Mouse (Mus musculus): ENCODE data around the gene Ubqlnl. TPM values are rescaled to one million over a fixed set of nuclear protein-coding genes. Genes with fewer than 3 reads are reported as not detected.
A peak's percentile ranks its signal among the peaks of the same experiment; 100 is the strongest.

The Ubqlnl gene
- total RNA-seq (2021): not detected
- long read RNA-seq, experiment 1: 0 reads
- long read RNA-seq, experiment 2: 0 reads

GRCm38 (mm10) chr7:104150456-104150855 lies at the start of gene Ubqlnl:
Ubqlnl (minus strand) TSS chr7:104150556.
- no peak for DNase-seq (ENCODE audit: low spot score in 2 of 2)

DNA sequence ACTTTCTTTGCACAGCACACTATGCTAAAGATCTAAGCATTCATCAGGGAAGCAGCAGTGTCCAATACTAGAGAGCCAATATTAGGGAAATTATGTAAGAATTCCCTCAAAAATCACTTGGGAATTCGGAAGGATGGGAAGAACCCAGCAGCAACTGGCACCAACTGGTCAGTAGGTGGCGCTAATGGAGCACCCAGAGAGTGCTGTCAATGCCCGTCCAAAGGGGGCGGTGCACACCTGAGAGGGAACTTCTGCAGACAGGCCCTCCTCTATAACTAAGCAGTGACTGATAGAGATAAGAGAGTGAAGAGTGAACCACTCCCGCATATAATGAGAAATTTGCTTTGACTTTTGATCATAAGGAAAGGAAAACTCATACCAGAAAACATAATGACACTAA lies 49.5 kb upstream of the Ubqlnl start:
- peak in 1 of 2 experiments; percentile 51 for DNase-seq (ENCODE audit: low spot score in 2 of 2)

- DNase-seq (ENCODE audit: low spot score in 2 of 2): no peak
Observed at GRCm38 (mm10) chr7:104195885-104196284, 45.5 kb upstream of the Ubqlnl start, which contains the start of gene Olfr649. Olfr649 (minus strand) TSS chr7:104195985.

DNA sequence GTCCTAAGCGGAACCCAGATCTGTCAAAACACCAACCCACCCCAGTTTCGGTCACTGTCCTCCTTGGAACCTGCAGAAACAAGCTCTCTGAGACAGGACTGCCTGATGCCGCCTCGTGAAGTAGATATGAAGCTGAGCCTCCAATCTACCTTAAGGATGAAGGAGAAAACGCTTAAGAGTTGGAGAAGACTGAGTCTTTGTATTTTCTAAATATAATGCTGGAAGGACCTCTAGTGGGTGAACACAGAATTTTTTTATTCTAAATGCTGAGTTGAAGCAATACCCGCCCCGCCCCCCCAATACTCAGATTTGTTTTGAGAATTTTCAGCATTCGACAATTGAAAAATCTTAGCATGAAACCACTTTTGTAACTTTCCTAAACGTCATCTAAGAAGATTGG lies 40.9 kb upstream of the Ubqlnl start:
- DNase-seq (ENCODE audit: low spot score in 2 of 2): no peak

DNA sequence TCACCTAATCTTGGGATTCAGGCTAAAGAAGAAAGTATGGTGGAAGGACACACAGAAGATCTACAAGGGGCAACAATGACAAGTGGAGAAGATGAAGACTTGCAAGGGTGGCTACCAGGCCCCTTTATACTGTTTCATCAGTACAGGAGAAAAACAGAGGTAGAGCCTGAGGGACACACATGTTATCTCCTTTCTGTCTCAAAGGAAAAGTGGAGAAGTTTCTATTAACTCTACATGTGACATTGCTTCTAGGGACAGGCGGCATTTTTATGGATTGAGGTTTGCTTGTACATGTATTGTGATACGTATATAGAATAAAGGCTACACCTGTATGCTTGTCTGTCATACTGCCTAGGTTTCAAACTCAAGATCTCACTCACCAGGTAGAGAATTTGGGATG lies 32.9 kb upstream of the Ubqlnl start, which contains the start of gene Olfr648:
Olfr648 (minus strand) TSS at position 101 of the 400 bp plus-strand sequence.
- DNase-seq (ENCODE audit: low spot score in 2 of 2): no peak

DNA sequence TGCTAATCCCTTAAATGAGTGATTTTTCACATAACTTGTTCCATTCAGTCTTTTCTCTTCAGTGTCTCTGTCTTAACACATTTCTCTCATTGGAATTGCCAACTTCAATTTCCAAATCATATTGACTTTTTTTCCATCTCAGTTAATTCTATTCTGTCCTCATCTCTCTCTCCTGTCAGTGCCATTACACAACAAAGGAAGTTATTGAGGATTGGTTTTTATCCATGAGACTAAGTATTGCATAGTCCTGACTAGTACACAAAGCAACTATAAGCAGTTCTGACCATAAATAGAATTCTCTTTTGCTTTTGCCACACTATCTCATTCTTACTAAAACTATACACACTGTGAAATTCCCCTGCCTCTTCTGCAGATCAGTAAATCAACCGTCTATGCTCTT lies 28.7 kb upstream of the Ubqlnl start:
- DNase-seq (ENCODE audit: low spot score in 2 of 2): no peak

GRCm38 (mm10) chr7:104178422-104179054 lies 28.2 kb upstream of the Ubqlnl start:
- no peak for DNase-seq (ENCODE audit: low spot score in 2 of 2)

GRCm38 (mm10) chr7:104175085-104175484 lies 24.7 kb upstream of the Ubqlnl start:
- DNase-seq (ENCODE audit: low spot score in 2 of 2): no peak

GRCm38 (mm10) chr7:104169634-104170204 lies 19.4 kb upstream of the Ubqlnl start:
- DNase-seq (ENCODE audit: low spot score in 2 of 2): no peak

DNA sequence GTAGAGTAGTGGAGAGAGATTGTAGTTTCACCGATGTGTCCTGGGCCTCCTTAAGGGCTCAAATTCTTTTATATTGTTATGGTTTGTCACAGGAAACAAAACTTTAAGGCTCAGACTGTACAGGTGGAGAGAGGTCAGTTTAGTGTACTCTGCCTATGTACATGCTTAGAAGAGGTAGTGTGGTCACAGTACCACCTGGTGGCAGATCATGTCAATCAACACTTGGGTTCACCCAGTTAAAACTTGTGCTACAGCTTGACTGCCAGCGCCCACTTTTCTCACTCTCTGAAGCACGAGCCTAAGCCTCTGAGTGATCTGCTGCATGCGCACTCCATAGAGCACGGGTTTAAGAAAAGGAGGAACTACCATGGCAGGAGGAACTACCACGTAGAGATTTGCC lies 16.7 kb upstream of the Ubqlnl start:
- DNase-seq (ENCODE audit: low spot score in 2 of 2): no peak

DNA sequence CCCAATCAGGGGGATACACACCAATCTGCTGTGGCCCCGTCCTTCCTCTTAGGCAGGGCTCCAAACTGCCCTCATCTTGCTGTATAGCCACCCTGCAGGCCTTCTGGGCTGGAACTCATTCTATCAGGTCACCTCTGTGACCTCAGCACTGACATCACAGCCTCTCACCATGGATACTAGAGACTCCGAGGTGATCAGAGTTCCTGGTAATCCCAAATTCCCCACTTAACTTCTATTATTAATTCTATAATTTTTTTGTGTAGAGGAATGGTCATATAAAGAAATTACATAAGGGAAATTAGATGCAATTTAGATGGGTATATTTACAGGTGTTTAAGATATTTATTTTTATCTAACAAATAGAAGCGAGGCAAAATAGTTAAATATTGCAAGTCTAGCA lies 7.2 kb downstream of the Ubqlnl start, which contains the start of gene Ubqln3:
Ubqln3 (minus strand) TSS at position 101 of the 400 bp plus-strand sequence.
- DNase-seq (ENCODE audit: low spot score in 2 of 2): no peak

DNA sequence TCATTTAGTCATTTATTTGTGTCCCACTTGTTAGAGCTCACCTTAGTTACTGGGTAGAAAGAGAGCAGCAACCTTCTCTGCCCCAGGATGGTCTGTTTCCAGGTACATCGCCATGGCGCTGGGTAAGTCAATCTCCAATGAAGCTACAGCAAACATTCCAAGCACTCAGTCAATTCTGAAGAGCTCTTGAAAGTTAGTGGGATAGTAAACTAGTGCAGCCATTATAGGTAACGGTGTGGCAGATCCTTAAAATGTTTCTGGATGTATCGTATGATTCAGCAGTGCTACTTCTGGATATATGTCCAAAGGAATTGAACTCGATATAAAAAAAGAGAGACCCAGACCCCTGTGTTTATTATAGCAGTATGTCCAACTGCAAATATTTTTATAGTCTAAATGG lies 13.1 kb downstream of the Ubqlnl start, which contains the start of gene Olfr643:
Olfr643 (minus strand) TSS at position 101 of the 400 bp plus-strand sequence.
- DNase-seq (ENCODE audit: low spot score in 2 of 2): no peak

DNA sequence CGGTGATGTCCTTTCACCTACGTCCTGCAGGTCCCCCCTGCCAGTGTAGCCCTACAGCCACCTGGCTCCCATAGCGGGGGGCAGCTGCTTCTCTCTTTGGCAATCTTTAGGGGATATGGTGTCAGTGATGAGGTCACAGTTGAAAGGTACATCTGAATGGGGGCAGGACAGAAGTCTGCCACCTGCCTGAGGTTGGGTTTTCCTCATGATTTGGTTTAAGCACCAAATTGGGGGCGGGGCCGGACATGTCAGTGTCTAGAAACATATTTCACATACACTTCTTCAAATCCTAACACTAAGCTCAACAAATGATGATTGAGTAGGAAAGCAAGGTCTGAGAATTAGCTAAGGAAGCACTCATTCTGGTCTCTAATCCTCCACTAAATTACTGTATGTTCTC lies 20.6 kb downstream of the Ubqlnl start, which contains the start of gene Ubqln5:
Ubqln5 (minus strand) TSS at position 101 of the 400 bp plus-strand sequence.
- no peak for DNase-seq (ENCODE audit: low spot score in 2 of 2)

GRCm38 (mm10) chr7:104104757-104104972 lies 45.7 kb downstream of the Ubqlnl start, which contains the start of gene Olfr646:
Olfr646 (plus strand) TSS chr7:104104873.
- no peak for DNase-seq (ENCODE audit: low spot score in 2 of 2)

- DNase-seq (ENCODE audit: low spot score in 2 of 2): no peak
Observed at GRCm38 (mm10) chr7:104103913-104104756, 46.2 kb downstream of the Ubqlnl start.

Other genes starting within 250 kb of the Ubqlnl start
- gene Olfr65, start 247.1 kb downstream of the Ubqlnl start, total RNA-seq (2021): not detected
- gene Olfr631, start 221.7 kb downstream of the Ubqlnl start, total RNA-seq (2021): not detected
- not detected for gene Olfr632, start 216.2 kb downstream of the Ubqlnl start, total RNA-seq (2021)
- gene Olfr633, start 206.1 kb downstream of the Ubqlnl start, total RNA-seq (2021): not detected
- under 1 TPM; 0.07 to 0.09 TPM for gene Olfr635, start 179.4 kb downstream of the Ubqlnl start, total RNA-seq (2021)
- gene Olfr638, start 151.8 kb downstream of the Ubqlnl start, total RNA-seq (2021): not detected
- gene Olfr639, start 133.3 kb downstream of the Ubqlnl start, total RNA-seq (2021): under 1 TPM; 0.07 to 0.19 TPM
- not detected for gene Olfr640, start 125.0 kb downstream of the Ubqlnl start, total RNA-seq (2021)
- gene Olfr641, start 115.1 kb downstream of the Ubqlnl start, total RNA-seq (2021): not detected
- not detected for gene Olfr642, start 97.9 kb downstream of the Ubqlnl start, total RNA-seq (2021)
- not detected for gene 4930516K23Rik, start 89.1 kb downstream of the Ubqlnl start, total RNA-seq (2021)
- not detected for gene Olfr644, start 78.7 kb downstream of the Ubqlnl start, total RNA-seq (2021)
- gene Olfr645, start 65.1 kb downstream of the Ubqlnl start, total RNA-seq (2021): not detected
- not detected for gene Olfr646, start 45.7 kb downstream of the Ubqlnl start, total RNA-seq (2021)
- gene Ubqln5, start 20.7 kb downstream of the Ubqlnl start, total RNA-seq (2021): not detected
- gene Olfr643, start 13.2 kb downstream of the Ubqlnl start, total RNA-seq (2021): not detected
- not detected for gene Ubqln3, start 7.3 kb downstream of the Ubqlnl start, total RNA-seq (2021)
- not detected for gene Olfm5, start 14.3 kb upstream of the Ubqlnl start, total RNA-seq (2021)
- gene Olfr648, start 32.8 kb upstream of the Ubqlnl start, total RNA-seq (2021): under 1 TPM; 0.17 to 0.44 TPM
- gene Olfr649, start 45.4 kb upstream of the Ubqlnl start, total RNA-seq (2021): not detected
- gene Trim6, start 68.2 kb upstream of the Ubqlnl start, total RNA-seq (2021): under 1 TPM; 0.28 to 0.33 TPM
- 1 to 10 TPM in 1 of 2 experiments, under 1 TPM in 1; 0.76 to 1.0 TPM for gene Trim34a, start 93.9 kb upstream of the Ubqlnl start, total RNA-seq (2021)
- gene Trim5, start 137.5 kb upstream of the Ubqlnl start, total RNA-seq (2021): under 1 TPM; 0.25 to 0.55 TPM
- gene Trim12a, start 164.9 kb upstream of the Ubqlnl start, total RNA-seq (2021): 1 to 10 TPM; 2.0 to 2.1 TPM
- not detected for gene Trim34b, start 178.9 kb upstream of the Ubqlnl start, total RNA-seq (2021)
- 1 to 10 TPM; 1.5 to 2.0 TPM for gene Trim12c, start 202.8 kb upstream of the Ubqlnl start, total RNA-seq (2021)
- gene Trim30b, start 219.3 kb upstream of the Ubqlnl start, total RNA-seq (2021): not detected

Measured in layer of hippocampus, postnatal 14 days (tissue).